Mouse (Mus musculus): ENCODE measurements around the gene Csrp3.

- no peak for TF ChIP-seq CTCF (IDR thresholded peaks at IDR 0.05; ENCODE audit: low read depth)
- no peak for TF ChIP-seq EP300 (IDR thresholded peaks at IDR 0.05; ENCODE audit: low read depth)
Measured at GRCm38 (mm10) chr7:48845213-48845973, 2.4 kb downstream of the Csrp3 start.
